ENCODE assay signal across 8 mouse cellular contexts in the genomic region with DNA sequence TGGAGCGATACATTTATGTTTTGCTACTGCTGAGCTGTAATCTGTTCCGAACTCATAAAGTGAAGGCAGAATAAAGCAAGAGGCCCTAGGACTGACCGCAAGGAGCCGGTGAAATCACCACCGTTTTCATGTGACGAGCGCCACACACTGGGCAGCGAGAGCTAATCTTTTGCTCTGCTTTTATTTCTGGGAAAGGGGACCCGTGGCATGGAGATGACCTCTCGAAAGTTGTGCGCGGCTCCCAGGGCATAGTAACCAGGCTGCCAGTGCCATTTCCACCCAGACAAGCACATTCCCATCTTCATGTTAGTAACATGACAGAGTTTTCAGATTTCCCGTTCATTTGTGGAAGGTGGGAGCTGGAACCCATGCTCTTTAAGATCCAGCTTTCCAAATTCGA. TPM values are rescaled to one million over a fixed set of nuclear protein-coding genes. Genes with fewer than 3 reads are reported as not detected.
A peak's percentile ranks its signal among the peaks of the same experiment; 100 is the strongest.
DNase-seq lines count a peak whose midpoint lies in the region; ATAC-seq and TF ChIP-seq lines count a peak whose summit lies in the region.

No protein-coding gene starts in this region.

- TF ChIP-seq CTCF in C2C12 (IDR thresholded peaks at IDR 0.05; ENCODE audit: control insufficient read depth, insufficient read depth, insufficient read length), result peak; percentile 29
- peak; percentile 75 for TF ChIP-seq CTCF in intestine, postnatal 0 days (IDR thresholded peaks at IDR 0.05; ENCODE audit: low read depth)
- TF ChIP-seq CTCF in liver, embryonic 14.5 days (IDR thresholded peaks at IDR 0.05; ENCODE audit: low read depth), result peak; percentile 55

- H3K79me3 ChIP-seq in C2C12 (ENCODE audit: low read depth), result no peaks in the 10 kb centered on the region

- no peak overlapping the region for H3K27ac ChIP-seq in intestine, postnatal 0 days (ENCODE audit: low read depth, low read length)
- no peak overlapping the region for H3K27ac ChIP-seq in liver, embryonic 14.5 days

- peak; percentile 75 for DNase-seq in adrenal gland, adult 8-10 months
- peak; percentile 86 for DNase-seq in embryo, embryonic 11 days
- DNase-seq in heart, adult 18-20 months, result peak; percentile 74 to 84
- DNase-seq in liver, embryonic 14.5 days (ENCODE audit: low read depth in 3 of 3, low spot score in 3 of 3), result peak in 1 of 3 experiments; percentile 23
- peak; percentile 82 for DNase-seq in testis, postnatal 10 days (ENCODE audit: low spot score)

- H3K36me3 ChIP-seq in C2C12 (ENCODE audit: control insufficient read depth, insufficient read depth) (no peaks in the 10 kb centered on the region), myocyte (ENCODE audit: control insufficient read depth, insufficient read depth) (no peaks in the 10 kb centered on the region)
- H3K36me3 ChIP-seq in intestine, postnatal 0 days (ENCODE audit: control insufficient read depth, insufficient read depth), result no peaks in the 10 kb centered on the region
- H3K36me3 ChIP-seq in liver, embryonic 14.5 days (replicated peaks; ENCODE audit: control insufficient read depth, insufficient read depth, low read depth), result no peaks in the 10 kb centered on the region

- H3K4me1 ChIP-seq in intestine, postnatal 0 days (replicated peaks; ENCODE audit: control insufficient read depth, insufficient read depth, low read length), result no peaks in the 10 kb centered on the region
- H3K4me1 ChIP-seq in liver, embryonic 14.5 days (replicated peaks; ENCODE audit: control insufficient read depth in 2 of 2, insufficient read depth in 2 of 2, low read length in 1 of 2), result peaks cover 0 to 8% of the 10 kb centered on the region in 2 experiments; a peak in 2 of 4 replicates

- H3K27me3 ChIP-seq in C2C12 (ENCODE audit: control insufficient read depth, insufficient read depth, insufficient read length) (peaks cover 3% of the 10 kb centered on the region), myocyte (ENCODE audit: control insufficient read depth, insufficient read depth, insufficient read length) (no peaks in the 10 kb centered on the region)
- no peaks in the 10 kb centered on the region for H3K27me3 ChIP-seq in intestine, postnatal 0 days (replicated peaks; ENCODE audit: control insufficient read depth, insufficient read depth, low read length)
- no peaks in the 10 kb centered on the region for H3K27me3 ChIP-seq in liver, embryonic 14.5 days (ENCODE audit: control insufficient read depth, insufficient read depth, low read length)

- H3ac ChIP-seq in C2C12 (ENCODE audit: control insufficient read depth, insufficient read length, low read depth) (no peak overlapping the region), myocyte (ENCODE audit: control insufficient read depth, insufficient read length) (no peak overlapping the region)

- no peak for TF ChIP-seq POLR2A in myocyte (IDR thresholded peaks at IDR 0.05; ENCODE audit: insufficient read length, low read depth)

- no peaks in the 10 kb centered on the region for H3K9me3 ChIP-seq in intestine, postnatal 0 days (ENCODE audit: control insufficient read depth)
- no peaks in the 10 kb centered on the region for H3K9me3 ChIP-seq in liver, embryonic 14.5 days (ENCODE audit: control insufficient read depth, low read length)

- ATAC-seq in intestine, postnatal 0 days, result peak; percentile 39; the same call in 1 of the 2 replicates
- ATAC-seq in liver, embryonic 14.5 days (ENCODE audit: insufficient read depth), result no peak

- no peak overlapping the region for H3K9ac ChIP-seq in intestine, postnatal 0 days (ENCODE audit: low read depth, low read length)
- no peak overlapping the region; the same call in 1 of the 2 replicates for H3K9ac ChIP-seq in liver, embryonic 14.5 days (replicated peaks)

- H3K79me2 ChIP-seq in C2C12 (ENCODE audit: control insufficient read depth, insufficient read depth) (no peaks in the 10 kb centered on the region), myocyte (ENCODE audit: control insufficient read depth, insufficient read depth) (no peaks in the 10 kb centered on the region)

- 15% methylated on average over 14 of the region's 14 CpGs for WGBS in intestine, postnatal 0 days
- WGBS in liver, embryonic 14.5 days (ENCODE audit: insufficient replicate concordance), result 11% methylated on average over 14 of the region's 14 CpGs

- no peak for TF ChIP-seq EP300 in liver, embryonic 14.5 days (IDR thresholded peaks at IDR 0.05; ENCODE audit: low read depth)

- peak overlapping the region; percentile 60 for H3K4me2 ChIP-seq in intestine, postnatal 0 days (replicated peaks; ENCODE audit: low read depth)
- peak overlapping the region; percentile 57 for H3K4me2 ChIP-seq in liver, embryonic 14.5 days (ENCODE audit: low read depth)
- peak overlapping the region; percentile 81 for H3K4me2 ChIP-seq in myocyte (ENCODE audit: low read depth)

- H3K4me3 ChIP-seq in C2C12 (ENCODE audit: insufficient read depth, poor library complexity, severe bottlenecking) (no peak overlapping the region), myocyte (peak overlapping the region; percentile 2)
- peak overlapping the region; percentile 13; the same call in 1 of the 2 replicates for H3K4me3 ChIP-seq in intestine, postnatal 0 days (ENCODE audit: low read depth, low read length)
- H3K4me3 ChIP-seq in liver, embryonic 14.5 days (ENCODE audit: insufficient read depth in 1 of 2, low read depth in 2 of 2, low read length in 2 of 2), result peak overlapping the region; percentile 23 to 34; a peak in 2 of 4 replicates

TF ChIP-seq in C2C12, 6 proteins besides CTCF, POLR2A, EP300 and RAD21:
- TF ChIP-seq MYOD1 (IDR thresholded peaks at IDR 0.05; ENCODE audit: control insufficient read depth, insufficient read length, low read depth) (no peak), CEBPB (IDR thresholded peaks at IDR 0.05; ENCODE audit: low read depth) (no peak), MAX (IDR thresholded peaks at IDR 0.05) (no peak), USF1 (IDR thresholded peaks at IDR 0.05; ENCODE audit: low read depth) (no peak), FOSL1 (IDR thresholded peaks at IDR 0.05; ENCODE audit: insufficient read depth, low read length, poor library complexity, severe bottlenecking) (no peak), MYOG (IDR thresholded peaks at IDR 0.05; ENCODE audit: control insufficient read depth, extremely low read depth, insufficient read length) (no peak)

TF ChIP-seq in myocyte, 11 proteins besides CTCF, POLR2A, EP300 and RAD21:
- TF ChIP-seq MYOG (IDR thresholded peaks at IDR 0.05; ENCODE audit: control insufficient read depth in 1 of 3, insufficient read depth in 1 of 3, insufficient read length in 2 of 3, low read depth in 2 of 3), result no peak
- TF ChIP-seq TCF3 (IDR thresholded peaks at IDR 0.05; ENCODE audit: insufficient read length, low read depth), result no peak
- no peak for TF ChIP-seq POLR2AphosphoS2 (IDR thresholded peaks at IDR 0.05; ENCODE audit: insufficient read length, low read depth)
- TF ChIP-seq CEBPB (IDR thresholded peaks at IDR 0.05; ENCODE audit: insufficient read depth, poor library complexity, severe bottlenecking), result no peak
- no peak for TF ChIP-seq MAX (IDR thresholded peaks at IDR 0.05; ENCODE audit: low read depth)
- no peak for TF ChIP-seq USF1 (IDR thresholded peaks at IDR 0.05; ENCODE audit: low read depth)
- no peak for TF ChIP-seq E2F4 (IDR thresholded peaks at IDR 0.05; ENCODE audit: insufficient read depth)
- no peak for TF ChIP-seq SRF (IDR thresholded peaks at IDR 0.05; ENCODE audit: control insufficient read depth, insufficient read length, low read depth)
- TF ChIP-seq MYOD1 (IDR thresholded peaks at IDR 0.05; ENCODE audit: control insufficient read depth in 1 of 3, insufficient read length in 2 of 3, low read depth in 2 of 3), result no peak
- no peak for TF ChIP-seq TCF12 (IDR thresholded peaks at IDR 0.05; ENCODE audit: insufficient read depth, poor library complexity, severe bottlenecking)

RNA-seq across cellular contexts. Expression of gene Ttc30a2, which starts 13.5 kb away (rescaled TPM):
- 0.05 TPM for polyA plus RNA-seq in C2C12 (2012; fragmentation: generic; extraction: Trizol)
- under 1 TPM; 0.20 to 0.59 (median 0.28) TPM for total RNA-seq in adrenal gland, adult 8-10 months (2022)
- 1 to 10 TPM; 2.0 to 2.1 TPM for total RNA-seq in heart, adult 18-20 months (2021)
- polyA plus RNA-seq in intestine, postnatal 0 days (2015; fragmentation: Nextera tagmentation; extraction: Ambion mirVana), result 0.13 and 0.23 TPM in 2 replicates
- polyA plus RNA-seq in liver, embryonic 14.5 days (2012; rRNA removed), result 0.05 and 0.09 TPM in 2 replicates
- 0.05 and 0.11 TPM in 2 replicates for polyA plus RNA-seq in liver, embryonic 14.5 days (2014; fragmentation: Nextera tagmentation; extraction: Ambion mirVana)
- 0.06 TPM for polyA plus RNA-seq in myocyte (2012; fragmentation: generic; extraction: Trizol)

RNA-seq across cellular contexts. Expression of gene Ttc30a1, which starts 17.3 kb away (rescaled TPM):
- polyA plus RNA-seq in C2C12 (2012; fragmentation: generic; extraction: Trizol), result 1.8 TPM
- total RNA-seq in adrenal gland, adult 8-10 months (2022), result 1 to 10 TPM; 2.9 to 4.2 (median 4.2) TPM
- 1 to 10 TPM; 3.1 to 3.3 TPM for total RNA-seq in heart, adult 18-20 months (2021)
- polyA plus RNA-seq in intestine, postnatal 0 days (2015; fragmentation: Nextera tagmentation; extraction: Ambion mirVana), result 2.4 and 2.6 TPM in 2 replicates
- 0.83 and 1.0 TPM in 2 replicates for polyA plus RNA-seq in liver, embryonic 14.5 days (2012; rRNA removed)
- polyA plus RNA-seq in liver, embryonic 14.5 days (2014; fragmentation: Nextera tagmentation; extraction: Ambion mirVana), result 1.1 and 1.4 TPM in 2 replicates
- 1.2 TPM for polyA plus RNA-seq in myocyte (2012; fragmentation: generic; extraction: Trizol)

RNA-seq across cellular contexts. Expression of gene Ttc30b, which starts 26.1 kb away (rescaled TPM):
- polyA plus RNA-seq in C2C12 (2012; fragmentation: generic; extraction: Trizol) (0.98 TPM), myocyte (2012; fragmentation: generic; extraction: Trizol) (1.7 TPM)
- total RNA-seq in adrenal gland, adult 8-10 months (2022), result 10 to 100 TPM; 22.0 to 25.8 (median 22.5) TPM
- total RNA-seq in heart, adult 18-20 months (2021), result 10 to 100 TPM; 11.1 to 13.7 TPM
- 6.4 and 6.7 TPM in 2 replicates for polyA plus RNA-seq in intestine, postnatal 0 days (2015; fragmentation: Nextera tagmentation; extraction: Ambion mirVana)
- 0.56 and 0.58 TPM in 2 replicates for polyA plus RNA-seq in liver, embryonic 14.5 days (2012; rRNA removed)
- 0.69 and 1.0 TPM in 2 replicates for polyA plus RNA-seq in liver, embryonic 14.5 days (2014; fragmentation: Nextera tagmentation; extraction: Ambion mirVana)
